Mouse (Mus musculus) liver, postnatal 0 days (tissue): ENCODE results near the gene Fam189a1. TPM values are rescaled to one million over a fixed set of nuclear protein-coding genes. Genes with fewer than 3 reads are reported as not detected.

Experiments used
- ATAC-seq: fragments of 200-750 bp; cut with Nextera tagmentation; 2 replicates; pipeline ENCODE4 v1.8.0; 2017; ENCODE audit warnings: mild to moderate bottlenecking, moderate library complexity
- DNase-seq: peaks from one replicate; pipeline ENCODE4 v3.0.0-alpha.2; 2016
- H3K27ac ChIP-seq: fragments of 300-500 bp; sonication (generic); 2 replicates; pipeline ENCODE4 v1.5.1; 2014; ENCODE audit warnings: antibody characterized with exemption, moderate library complexity, mild to moderate bottlenecking, low read depth
- H3K27me3 ChIP-seq: fragments of 300-500 bp; sonication (generic); 2 replicates; pipeline ENCODE4 v1.6.1; 2014; ENCODE audit warnings: low read length, control low read depth, mixed read lengths; ENCODE audit not compliant: insufficient read depth
- H3K36me3 ChIP-seq: fragments of 300-500 bp; sonication (generic); replicated peaks from 2 replicates; pipeline ENCODE4 v1.6.1; 2014; ENCODE audit warnings: mild to moderate bottlenecking, control low read depth, low read length, moderate library complexity, mixed read lengths; ENCODE audit not compliant: insufficient read depth
- H3K4me1 ChIP-seq: fragments of 300-500 bp; sonication (generic); 2 replicates; pipeline ENCODE4 v1.6.1; 2014; ENCODE audit warnings: antibody characterized with exemption, mild to moderate bottlenecking, control low read depth; ENCODE audit not compliant: insufficient read depth
- H3K4me2 ChIP-seq: fragments of 300-500 bp; sonication (generic); 2 replicates; pipeline ENCODE4 v1.6.1; 2014; ENCODE audit warnings: low read depth, mild to moderate bottlenecking, low read length, moderate library complexity, mixed read lengths
- H3K4me3 ChIP-seq: fragments of 300-500 bp; sonication (generic); 2 replicates; pipeline ENCODE4 v1.5.1; 2014; ENCODE audit warnings: low read depth, low read length
- H3K9ac ChIP-seq: fragments of 300-500 bp; sonication (generic); replicated peaks from 2 replicates; pipeline ENCODE4 v1.6.1; 2014; ENCODE audit warnings: mild to moderate bottlenecking, moderate library complexity
- H3K9me3 ChIP-seq: fragments of 300-500 bp; sonication (generic); 2 replicates; pipeline ENCODE4 v1.6.1; 2016; ENCODE audit warnings: mild to moderate bottlenecking, control low read depth, low read length, mixed read lengths
- CTCF ChIP-seq: sonication (generic); IDR thresholded peaks from 2 replicates; pipeline ENCODE4 v1.5.1; 2016; ENCODE audit warnings: antibody characterized with exemption, low read depth
- EP300 ChIP-seq: IDR thresholded peaks from 2 replicates; pipeline ENCODE4 v1.6.1; 2016; ENCODE audit warnings: antibody characterized with exemption, low read depth, mild to moderate bottlenecking
- WGBS: fragments of 180-500 bp; shearing (Covaris S2); extraction: QIAGEN DNeasy Blood & Tissue Kit; methylation state at CpG from one replicate; pipeline ENCODE4 v1.1.7; 2014; ENCODE audit not compliant: insufficient replicate concordance; 5-methylcytosine and 5-hydroxymethylcytosine counted together
- polyA plus RNA-seq: library from polyadenylated mRNA; unstranded; fragments of >200 nt; fragmentation: Nextera tagmentation; extraction: Ambion mirVana; gene quantifications from 2 replicates; pipeline ENCODE4 v1.2.1, GENCODE M21; 2015

Fam189a1 gene
- polyA plus RNA-seq, 1 experiment from 2014 or later: 0.36 TPM

- H3K27me3 ChIP-seq: no peaks in the 10 kb centered on the region
- no peaks in the 10 kb centered on the region for H3K36me3 ChIP-seq
- no peaks in the 10 kb centered on the region for H3K4me1 ChIP-seq
- no peak overlapping the region for H3K27ac ChIP-seq
- DNase-seq: no peak
- WGBS: 68% methylated on average over 8 of the region's 8 CpGs
- no peak overlapping the region for H3K4me2 ChIP-seq
- no peak overlapping the region for H3K4me3 ChIP-seq
- no peaks in the 10 kb centered on the region for H3K9me3 ChIP-seq
- no peak for ATAC-seq
- no peak for TF ChIP-seq EP300
- TF ChIP-seq CTCF: no peak
- no peak overlapping the region for H3K9ac ChIP-seq
Measured at GRCm38 (mm10) chr7:64944175-64944574, 212.2 kb downstream of the Fam189a1 start.

- H3K27me3 ChIP-seq: no peaks in the 10 kb centered on the region
- TF ChIP-seq EP300: no peak
- no peak for TF ChIP-seq CTCF
- 70% methylated on average over 4 of the region's 4 CpGs for WGBS
- no peak overlapping the region for H3K4me2 ChIP-seq
- H3K36me3 ChIP-seq: no peaks in the 10 kb centered on the region
- no peak overlapping the region for H3K9ac ChIP-seq
- no peaks in the 10 kb centered on the region for H3K9me3 ChIP-seq
- DNase-seq (no peak), ATAC-seq (no peak)
- no peak overlapping the region for H3K4me3 ChIP-seq
- no peaks in the 10 kb centered on the region for H3K4me1 ChIP-seq
- H3K27ac ChIP-seq: no peak overlapping the region
Measured at GRCm38 (mm10) chr7:64936927-64937326, 219.4 kb downstream of the Fam189a1 start.

- Histone ChIP-seq H3K4me2 (no peak overlapping the region), H3K27ac (no peak overlapping the region), H3K4me3 (no peak overlapping the region), H3K27me3 (no peaks in the 10 kb centered on the region), H3K9ac (no peak overlapping the region), H3K4me1 (no peaks in the 10 kb centered on the region), H3K36me3 (no peaks in the 10 kb centered on the region), H3K9me3 (no peaks in the 10 kb centered on the region)
- TF ChIP-seq CTCF (no peak), EP300 (no peak)
- 48% methylated on average over 3 of the region's 3 CpGs for WGBS
- ATAC-seq (no peak), DNase-seq (no peak)
Measured at GRCm38 (mm10) chr7:64934115-64934514, 222.3 kb downstream of the Fam189a1 start.

- H3K4me1 ChIP-seq: no peaks in the 10 kb centered on the region
- H3K4me2 ChIP-seq: no peak overlapping the region
- no peaks in the 10 kb centered on the region for H3K36me3 ChIP-seq
- no peak overlapping the region for H3K9ac ChIP-seq
- no peaks in the 10 kb centered on the region for H3K27me3 ChIP-seq
- TF ChIP-seq CTCF (no peak), EP300 (no peak)
- H3K4me3 ChIP-seq: no peak overlapping the region
- no peaks in the 10 kb centered on the region for H3K9me3 ChIP-seq
- WGBS: 73% methylated on average over 4 of the region's 4 CpGs
- ATAC-seq (no peak), DNase-seq (no peak)
- H3K27ac ChIP-seq: no peak overlapping the region
Measured at GRCm38 (mm10) chr7:64930980-64931379, 225.4 kb downstream of the Fam189a1 start.

DNA sequence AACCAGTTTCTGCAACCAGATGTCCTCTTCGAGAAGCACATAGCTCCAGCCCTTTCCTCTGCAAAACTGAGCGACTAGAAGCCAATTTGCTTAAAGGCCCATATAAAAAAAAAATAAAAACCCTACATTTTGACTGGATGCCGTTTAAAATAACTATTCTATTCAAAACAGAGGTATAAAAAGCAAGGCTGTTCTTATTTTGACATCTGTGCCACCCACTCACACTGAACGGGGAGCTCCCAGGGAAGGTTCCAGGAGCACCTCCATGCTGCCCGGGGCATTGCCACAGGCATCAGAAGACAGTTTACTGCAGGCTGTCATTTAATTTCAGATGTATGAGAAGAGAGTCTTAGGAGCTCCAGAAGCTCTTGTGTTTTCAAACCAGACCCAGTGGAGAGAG lies 232.5 kb downstream of the Fam189a1 start:
- ATAC-seq (no peak), DNase-seq (no peak)
- Histone ChIP-seq H3K4me3 (no peak overlapping the region), H3K9me3 (no peaks in the 10 kb centered on the region), H3K27ac (no peak overlapping the region), H3K9ac (no peak overlapping the region), H3K27me3 (no peaks in the 10 kb centered on the region), H3K4me2 (no peak overlapping the region), H3K4me1 (no peaks in the 10 kb centered on the region), H3K36me3 (no peaks in the 10 kb centered on the region)
- no peak for TF ChIP-seq CTCF
- TF ChIP-seq EP300: no peak
- 67% methylated on average over 5 of the region's 5 CpGs for WGBS

GRCm38 (mm10) chr7:64921189-64921588 lies 235.2 kb downstream of the Fam189a1 start:
- H3K4me2 ChIP-seq: no peak overlapping the region
- H3K4me3 ChIP-seq: no peak overlapping the region
- WGBS: 78% methylated on average over 13 of the region's 13 CpGs
- H3K36me3 ChIP-seq: no peaks in the 10 kb centered on the region
- ATAC-seq (no peak), DNase-seq (no peak)
- TF ChIP-seq EP300: no peak
- no peaks in the 10 kb centered on the region for H3K4me1 ChIP-seq
- H3K27me3 ChIP-seq: no peaks in the 10 kb centered on the region
- H3K9me3 ChIP-seq: no peaks in the 10 kb centered on the region
- H3K27ac ChIP-seq: no peak overlapping the region
- no peak overlapping the region for H3K9ac ChIP-seq

GRCm38 (mm10) chr7:64920735-64921134 lies 235.6 kb downstream of the Fam189a1 start:
- no peak overlapping the region for H3K9ac ChIP-seq
- H3K36me3 ChIP-seq: no peaks in the 10 kb centered on the region
- ATAC-seq: no peak
- no peak overlapping the region for H3K4me2 ChIP-seq
- TF ChIP-seq EP300: no peak
- no peak for TF ChIP-seq CTCF
- no peaks in the 10 kb centered on the region for H3K9me3 ChIP-seq
- H3K4me3 ChIP-seq: no peak overlapping the region
- no peaks in the 10 kb centered on the region for H3K4me1 ChIP-seq
- DNase-seq: no peak
- 76% methylated on average over 5 of the region's 5 CpGs for WGBS
- H3K27me3 ChIP-seq: no peaks in the 10 kb centered on the region
- H3K27ac ChIP-seq: no peak overlapping the region
